Mouse (Mus musculus) stomach, embryonic 15.5 days (tissue): ENCODE measurements around the gene Tulp4. TPM values are rescaled to one million over a fixed set of nuclear protein-coding genes. Genes with fewer than 3 reads are reported as not detected.

Experiments used
- ATAC-seq: fragments of 200-750 bp; cut with Nextera tagmentation; 2 replicates; pipeline ENCODE4 v1.8.0; 2017; ENCODE audit warnings: low read depth, moderate number of reproducible peaks, moderate TSS enrichment; ENCODE audit not compliant: insufficient read depth, low FRiP score
- H3K27ac ChIP-seq: fragments of 300-500 bp; sonication (generic); 2 replicates; pipeline ENCODE4 v1.5.1; 2015; ENCODE audit warnings: mild to moderate bottlenecking, inconsistent platforms
- H3K27me3 ChIP-seq: fragments of 300-500 bp; sonication (generic); replicated peaks from 2 replicates; pipeline ENCODE4 v1.6.1; 2015; ENCODE audit warnings: inconsistent platforms
- H3K36me3 ChIP-seq: fragments of 300-500 bp; sonication (generic); 2 replicates; pipeline ENCODE4 v1.6.1; 2015; ENCODE audit warnings: inconsistent platforms
- H3K4me1 ChIP-seq: fragments of 300-500 bp; sonication (generic); 2 replicates; pipeline ENCODE4 v1.6.1; 2015; ENCODE audit warnings: inconsistent platforms
- H3K4me2 ChIP-seq: fragments of 300-500 bp; sonication (generic); 2 replicates; pipeline ENCODE4 v1.6.1; 2015; ENCODE audit warnings: mild to moderate bottlenecking, inconsistent platforms
- H3K4me3 ChIP-seq: fragments of 300-500 bp; sonication (generic); replicated peaks from 2 replicates; pipeline ENCODE4 v1.5.1; 2015; ENCODE audit warnings: inconsistent platforms
- H3K9ac ChIP-seq: fragments of 300-500 bp; sonication (generic); 2 replicates; pipeline ENCODE4 v1.6.1; 2015; ENCODE audit warnings: inconsistent platforms
- H3K9me3 ChIP-seq: fragments of 300-500 bp; sonication (generic); 2 replicates; pipeline ENCODE4 v1.6.1; 2016; ENCODE audit warnings: inconsistent platforms
- WGBS: fragments of 180-500 bp; shearing (Covaris S2); methylation state at CpG from one replicate; pipeline ENCODE4 v1.1.7; 2015; 5-methylcytosine and 5-hydroxymethylcytosine counted together
- polyA plus RNA-seq: library from polyadenylated mRNA; unstranded; fragments of >200 nt; fragmentation: Nextera tagmentation; extraction: Ambion mirVana; gene quantifications from 2 replicates; pipeline ENCODE4 v1.2.1, GENCODE M21; 2015

Gene Tulp4
- polyA plus RNA-seq = 89.6 and 114 TPM in 2 replicates

- peak within 1 kb of the TSS; percentile 57 for H3K4me2 ChIP-seq
- ATAC-seq = peak; percentile 95
- peak within 1 kb of the TSS; percentile 88 for H3K9ac ChIP-seq
- under 1% methylated on average over 53 of the region's 76 CpGs for WGBS
- H3K27ac ChIP-seq = peak within 1 kb of the TSS; percentile 92
- H3K4me1 ChIP-seq = peaks cover 3% of the 10 kb centered on the region; the same call in 1 of the 2 replicates
- H3K27me3 ChIP-seq = no peaks in the 10 kb centered on the region
- H3K36me3 ChIP-seq = no peaks in the 10 kb centered on the region
- no peaks in the 10 kb centered on the region for H3K9me3 ChIP-seq
- H3K4me3 ChIP-seq = peak within 1 kb of the TSS; percentile 91
Observed at GRCm38 (mm10) chr17:6106361-6107014, at the start of gene Tulp4. Tulp4 (plus strand) TSS chr17:6106437.

- H3K4me2 ChIP-seq = no peak overlapping the region
- H3K9me3 ChIP-seq = no peaks in the 10 kb centered on the region
- ATAC-seq = no peak
- 79% methylated on average over 8 of the region's 8 CpGs for WGBS
- peaks cover 25% of the 10 kb centered on the region for H3K36me3 ChIP-seq
- no peaks in the 10 kb centered on the region for H3K27me3 ChIP-seq
- no peaks in the 10 kb centered on the region for H3K4me1 ChIP-seq
- no peak overlapping the region for H3K27ac ChIP-seq
- H3K9ac ChIP-seq = no peak overlapping the region
- H3K4me3 ChIP-seq = no peak overlapping the region
Observed at GRCm38 (mm10) chr17:6062793-6063192, 43.4 kb upstream of the Tulp4 start.

GRCm38 (mm10) chr17:6063532-6063931 lies 42.7 kb upstream of the Tulp4 start:
- Histone ChIP-seq H3K9ac (no peak overlapping the region), H3K27me3 (no peaks in the 10 kb centered on the region), H3K4me2 (no peak overlapping the region), H3K9me3 (no peaks in the 10 kb centered on the region), H3K4me3 (no peak overlapping the region), H3K27ac (no peak overlapping the region), H3K36me3 (peaks cover 25% of the 10 kb centered on the region), H3K4me1 (no peaks in the 10 kb centered on the region)
- 84% methylated on average over 5 of the region's 5 CpGs for WGBS
- ATAC-seq = no peak

- Histone ChIP-seq H3K4me2 (no peak overlapping the region), H3K4me1 (no peaks in the 10 kb centered on the region), H3K4me3 (no peak overlapping the region), H3K9ac (no peak overlapping the region), H3K36me3 (peaks cover 25% of the 10 kb centered on the region), H3K9me3 (no peaks in the 10 kb centered on the region), H3K27me3 (no peaks in the 10 kb centered on the region), H3K27ac (no peak overlapping the region)
- 83% methylated on average over 2 of the region's 2 CpGs for WGBS
- ATAC-seq = no peak
Observed at GRCm38 (mm10) chr17:6066021-6066420, 40.2 kb upstream of the Tulp4 start.

- no peak overlapping the region for H3K9ac ChIP-seq
- H3K27ac ChIP-seq = no peak overlapping the region
- no peak for ATAC-seq
- H3K36me3 ChIP-seq = peaks cover 25% of the 10 kb centered on the region
- no peak overlapping the region for H3K4me2 ChIP-seq
- H3K4me1 ChIP-seq = no peaks in the 10 kb centered on the region
- no peak overlapping the region for H3K4me3 ChIP-seq
- H3K27me3 ChIP-seq = no peaks in the 10 kb centered on the region
- H3K9me3 ChIP-seq = no peaks in the 10 kb centered on the region
- WGBS = 92% methylated on average over 7 of the region's 7 CpGs
Observed at GRCm38 (mm10) chr17:6067613-6068012, 38.6 kb upstream of the Tulp4 start.

GRCm38 (mm10) chr17:6069866-6070265 lies 36.4 kb upstream of the Tulp4 start:
- H3K9ac ChIP-seq = no peak overlapping the region
- H3K4me3 ChIP-seq = no peak overlapping the region
- H3K27ac ChIP-seq = no peak overlapping the region
- H3K27me3 ChIP-seq = no peaks in the 10 kb centered on the region
- H3K36me3 ChIP-seq = peaks cover 16% of the 10 kb centered on the region
- ATAC-seq = no peak
- no peaks in the 10 kb centered on the region for H3K9me3 ChIP-seq
- no peaks in the 10 kb centered on the region for H3K4me1 ChIP-seq
- 87% methylated on average over 6 of the region's 6 CpGs for WGBS
- no peak overlapping the region for H3K4me2 ChIP-seq

- Histone ChIP-seq H3K4me1 (no peaks in the 10 kb centered on the region), H3K27me3 (no peaks in the 10 kb centered on the region), H3K4me3 (no peak overlapping the region), H3K27ac (no peak overlapping the region), H3K36me3 (no peaks in the 10 kb centered on the region; the same call in 1 of the 2 replicates), H3K9me3 (no peaks in the 10 kb centered on the region), H3K9ac (no peak overlapping the region), H3K4me2 (no peak overlapping the region)
- ATAC-seq = no peak
- WGBS = 73% methylated on average over 7 of the region's 7 CpGs
Observed at GRCm38 (mm10) chr17:6073405-6073804, 32.8 kb upstream of the Tulp4 start.

- peak within 1 kb of the TSS; percentile 74 for H3K4me3 ChIP-seq
- H3K27ac ChIP-seq = peak within 1 kb of the TSS; percentile 90
- ATAC-seq = peak; percentile 96
- no peaks in the 10 kb centered on the region for H3K9me3 ChIP-seq
- WGBS = under 1% methylated on average over 69 of the region's 70 CpGs
- H3K4me1 ChIP-seq = no peaks in the 10 kb centered on the region
- H3K4me2 ChIP-seq = peak within 1 kb of the TSS; percentile 71
- H3K9ac ChIP-seq = peak within 1 kb of the TSS; percentile 81
- peaks cover 2% of the 10 kb centered on the region; the same call in 1 of the 2 replicates for H3K36me3 ChIP-seq
- no peaks in the 10 kb centered on the region for H3K27me3 ChIP-seq
Observed at GRCm38 (mm10) chr17:6079287-6080122, 26.7 kb upstream of the Tulp4 start, which contains the start of the genes Serac1 and Gtf2h5. Serac1 (minus strand) TSS chr17:6079741. Gtf2h5 (plus strand) TSS chr17:6079786.

GRCm38 (mm10) chr17:6083323-6083890 lies 22.8 kb upstream of the Tulp4 start:
- Histone ChIP-seq H3K4me2 (no peak overlapping the region), H3K4me3 (no peak overlapping the region), H3K36me3 (peaks cover 2% of the 10 kb centered on the region; the same call in 1 of the 2 replicates), H3K27me3 (no peaks in the 10 kb centered on the region), H3K4me1 (no peaks in the 10 kb centered on the region), H3K9ac (no peak overlapping the region), H3K9me3 (no peaks in the 10 kb centered on the region), H3K27ac (no peak overlapping the region)
- WGBS = 81% methylated on average over 5 of the region's 5 CpGs
- ATAC-seq = no peak

GRCm38 (mm10) chr17:6091604-6092003 lies 14.6 kb upstream of the Tulp4 start:
- no peaks in the 10 kb centered on the region for H3K27me3 ChIP-seq
- no peaks in the 10 kb centered on the region for H3K36me3 ChIP-seq
- H3K4me2 ChIP-seq = no peak overlapping the region
- ATAC-seq = no peak
- H3K4me3 ChIP-seq = no peak overlapping the region
- no peak overlapping the region for H3K9ac ChIP-seq
- no peaks in the 10 kb centered on the region for H3K4me1 ChIP-seq
- no peaks in the 10 kb centered on the region for H3K9me3 ChIP-seq
- WGBS = 81% methylated on average over 6 of the region's 6 CpGs
- no peak overlapping the region for H3K27ac ChIP-seq

- Histone ChIP-seq H3K27ac (no peak overlapping the region), H3K9me3 (no peaks in the 10 kb centered on the region), H3K4me3 (no peak overlapping the region), H3K9ac (no peak overlapping the region), H3K4me1 (no peaks in the 10 kb centered on the region), H3K36me3 (no peaks in the 10 kb centered on the region), H3K4me2 (no peak overlapping the region), H3K27me3 (no peaks in the 10 kb centered on the region)
- ATAC-seq = no peak
Observed at GRCm38 (mm10) chr17:6095579-6095978, 10.7 kb upstream of the Tulp4 start.

- Histone ChIP-seq H3K4me2 (no peak overlapping the region), H3K27me3 (no peaks in the 10 kb centered on the region), H3K9me3 (no peaks in the 10 kb centered on the region), H3K4me3 (no peak overlapping the region), H3K4me1 (no peaks in the 10 kb centered on the region), H3K27ac (no peak overlapping the region), H3K36me3 (no peaks in the 10 kb centered on the region), H3K9ac (no peak overlapping the region)
- ATAC-seq = no peak
- WGBS = 33% methylated on average over 4 of the region's 4 CpGs
Observed at GRCm38 (mm10) chr17:6097884-6098283, 8.4 kb upstream of the Tulp4 start.
